Mouse (Mus musculus) adrenal gland, postnatal 0 days (tissue): ENCODE data around the gene Gm20931. TPM values are rescaled to one million over a fixed set of nuclear protein-coding genes. Genes with fewer than 3 reads are reported as not detected.

ENCODE experiments used
- polyA plus RNA-seq: library from polyadenylated mRNA; unstranded; fragments of >200 nt; fragmentation: Nextera tagmentation; extraction: Ambion mirVana; gene quantifications from 2 replicates; pipeline ENCODE4 v1.2.1, GENCODE M21; 2015

Gm20931 gene
- not detected in 2 replicates for polyA plus RNA-seq

GRCm38 (mm10) chrY:55213420-55213819 lies at the start of gene Gm20931:
TSS of gene Gm20931 (plus strand) at chrY:55213720.

